In genomic region chr1:186182498-186183203, GRCm38 (mm10) we compare ENCODE assay signal across 7 mouse cellular contexts.
DNase-seq lines count a peak whose midpoint lies in the region; ATAC-seq and TF ChIP-seq lines count a peak whose summit lies in the region.

No protein-coding gene starts in this region.

- no peaks in the 10 kb centered on the region for H3K27me3 ChIP-seq in forebrain, embryonic 15.5 days
- no peaks in the 10 kb centered on the region for H3K27me3 ChIP-seq in liver, embryonic 15.5 days

- H3K27ac ChIP-seq in forebrain, embryonic 15.5 days (replicated peaks): no peak overlapping the region
- H3K27ac ChIP-seq in liver, embryonic 15.5 days (replicated peaks): no peak overlapping the region
- H3K27ac ChIP-seq in olfactory bulb, adult 2 months (ENCODE audit: insufficient read depth, low read depth, low read length): no peak overlapping the region

- H3K4me1 ChIP-seq in forebrain, embryonic 15.5 days: peaks cover 16% of the 10 kb centered on the region
- H3K4me1 ChIP-seq in liver, embryonic 15.5 days (replicated peaks): no peaks in the 10 kb centered on the region
- peaks cover 4% of the 10 kb centered on the region for H3K4me1 ChIP-seq in olfactory bulb, adult 2 months (ENCODE audit: control insufficient read depth, insufficient read depth, low read length)

- H3K4me3 ChIP-seq in forebrain, embryonic 15.5 days: peak overlapping the region; percentile 25
- peak overlapping the region; percentile 17; the same call in 1 of the 2 replicates for H3K4me3 ChIP-seq in liver, embryonic 15.5 days (replicated peaks)
- peak overlapping the region; percentile 33 for H3K4me3 ChIP-seq in olfactory bulb, adult 2 months (ENCODE audit: insufficient read depth, low read depth, low read length)

- no peaks in the 10 kb centered on the region for H3K9me3 ChIP-seq in forebrain, embryonic 15.5 days
- no peaks in the 10 kb centered on the region for H3K9me3 ChIP-seq in liver, embryonic 15.5 days (replicated peaks)

- peak; percentile 1 for DNase-seq in cerebellum, adult 11-12 months
- DNase-seq in heart, postnatal 25 days (ENCODE audit: low spot score): peak; percentile 29
- peak; percentile 47 for DNase-seq in layer of hippocampus, adult 11-12 months (ENCODE audit: low spot score)
- no peak for DNase-seq in T-cell, adult 2 months (ENCODE audit: low spot score)

- no peaks in the 10 kb centered on the region for H3K36me3 ChIP-seq in forebrain, embryonic 15.5 days
- no peaks in the 10 kb centered on the region for H3K36me3 ChIP-seq in liver, embryonic 15.5 days (replicated peaks)

- peak overlapping the region; percentile 48 for H3K4me2 ChIP-seq in forebrain, embryonic 15.5 days (replicated peaks)
- H3K4me2 ChIP-seq in liver, embryonic 15.5 days: peak overlapping the region; percentile 35

- peak; percentile 76 for ATAC-seq in forebrain, embryonic 15.5 days (replicated peaks)
- ATAC-seq in liver, embryonic 15.5 days (ENCODE audit: insufficient read depth): no peak

- no peak for TF ChIP-seq POLR2A in olfactory bulb, adult 2 months (IDR thresholded peaks at IDR 0.05; ENCODE audit: insufficient read depth, low read depth, low read length)

- WGBS in forebrain, embryonic 15.5 days: 16% methylated on average over 23 of the region's 23 CpGs
- whole genome bisulfite sequencing in liver, embryonic 15.5 days (ENCODE audit: insufficient replicate concordance): 23% methylated on average over 23 of the region's 23 CpGs
- 13% methylated on average over 23 of the region's 23 CpGs for WGBS in olfactory bulb, adult 2 months

- intact Hi-C loops in heart, postnatal 25 days (cut with DNase I): loop anchor here (2.0 to 10.0 kb wide), 3 partner anchors 212 to 530 kb away; no protein-coding TSS in a partner anchor

- peak overlapping the region; percentile 22; the same call in 1 of the 2 replicates for H3K9ac ChIP-seq in forebrain, embryonic 15.5 days (replicated peaks)
- no peak overlapping the region for H3K9ac ChIP-seq in liver, embryonic 15.5 days

- TF ChIP-seq CTCF in olfactory bulb, adult 2 months (IDR thresholded peaks at IDR 0.05; ENCODE audit: insufficient read depth, low read depth, low read length): no peak
